Mouse (Mus musculus) frontal cortex, adult 2 months (tissue): Measurements from ENCODE around the gene Nfasc. TPM values are rescaled to one million over a fixed set of nuclear protein-coding genes. Genes with fewer than 3 reads are reported as not detected.

Experiments used
- DNase-seq, 2 experiments: peaks; one replicate each; pipeline ENCODE4 v3.0.0; 2022; ENCODE audit warnings: low spot score in 1 of 2; ENCODE audit errors: extremely low spot score in 1 of 2
- polyA plus RNA-seq: library from polyadenylated mRNA; depleted of rRNA; stranded (reverse); fragments of >200 nt; gene quantifications from 2 replicates; pipeline ENCODE4 v1.2.3, GENCODE M21; 2012

Gene Nfasc
- polyA plus RNA-seq, 1 experiment, result 77.6 TPM

DNA sequence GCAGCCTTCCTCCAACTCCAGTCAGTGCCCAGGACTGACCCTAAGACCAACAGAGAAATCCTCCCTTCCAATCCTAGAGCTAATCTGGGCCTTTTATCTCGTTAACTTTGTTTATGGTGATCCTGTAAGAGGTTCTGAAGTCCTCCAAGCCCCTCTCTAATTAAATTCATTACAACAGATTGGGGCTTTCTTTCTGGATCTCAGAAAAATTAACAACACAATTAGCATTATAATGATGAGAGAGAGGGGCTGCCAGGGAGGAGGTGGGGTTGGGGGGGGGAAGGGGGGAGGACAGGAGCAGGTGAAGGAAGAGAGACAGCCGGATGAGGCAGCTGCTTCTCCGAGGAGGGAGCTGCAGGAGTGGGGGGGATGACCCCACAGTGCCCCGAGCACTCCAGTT, 5.4 kb downstream of the Nfasc start:
- DNase-seq, result no peak

DNA sequence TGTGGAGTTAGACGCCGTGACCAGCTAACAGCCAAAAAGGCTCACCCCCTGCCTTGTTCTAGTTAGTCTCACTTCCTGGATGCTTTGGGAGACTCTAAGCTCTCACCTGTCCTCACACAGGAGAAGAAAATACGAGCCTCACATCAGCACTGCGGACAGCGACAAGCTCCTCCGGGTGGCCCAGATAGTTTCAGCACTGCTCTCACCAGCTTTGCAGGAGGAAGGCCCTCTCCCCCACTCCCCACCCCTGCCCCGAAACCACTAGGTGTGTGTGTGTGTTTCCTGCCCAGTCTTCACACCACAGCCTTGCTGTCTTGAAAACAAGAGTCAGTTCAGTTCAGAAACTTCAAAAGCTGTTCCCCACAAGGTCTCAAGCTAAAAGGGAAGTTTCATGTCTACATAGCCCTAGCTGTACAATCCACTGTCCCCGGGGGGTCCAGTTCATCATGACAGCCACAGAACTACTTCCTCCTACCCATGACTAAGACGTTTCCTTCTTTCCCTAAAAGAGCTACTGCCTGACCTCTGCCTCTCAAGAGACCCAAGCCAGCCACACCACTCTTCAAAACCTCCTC, 7.6 kb downstream of the Nfasc start:
- DNase-seq, result no peak

DNA sequence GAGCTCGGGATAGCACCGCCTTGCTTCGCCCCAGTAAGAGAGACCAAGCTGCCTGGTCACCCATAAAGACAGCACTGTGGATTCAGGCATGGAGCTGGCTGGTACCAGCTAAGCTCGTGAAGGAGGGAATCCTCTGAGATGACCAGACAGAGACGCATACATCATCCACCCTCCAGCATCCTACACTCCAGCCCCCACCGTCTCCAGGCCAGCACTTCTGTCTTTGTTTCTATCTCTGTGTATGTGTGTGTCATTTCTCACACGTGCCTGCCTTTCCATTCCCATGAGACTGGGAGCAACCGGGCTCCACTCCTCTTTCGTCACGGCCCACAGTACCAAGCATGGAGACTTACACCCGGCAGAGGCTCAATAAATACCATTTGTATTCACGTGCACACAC, 9.3 kb downstream of the Nfasc start:
- peak in 1 of 2 experiments; percentile 58 for DNase-seq

DNA sequence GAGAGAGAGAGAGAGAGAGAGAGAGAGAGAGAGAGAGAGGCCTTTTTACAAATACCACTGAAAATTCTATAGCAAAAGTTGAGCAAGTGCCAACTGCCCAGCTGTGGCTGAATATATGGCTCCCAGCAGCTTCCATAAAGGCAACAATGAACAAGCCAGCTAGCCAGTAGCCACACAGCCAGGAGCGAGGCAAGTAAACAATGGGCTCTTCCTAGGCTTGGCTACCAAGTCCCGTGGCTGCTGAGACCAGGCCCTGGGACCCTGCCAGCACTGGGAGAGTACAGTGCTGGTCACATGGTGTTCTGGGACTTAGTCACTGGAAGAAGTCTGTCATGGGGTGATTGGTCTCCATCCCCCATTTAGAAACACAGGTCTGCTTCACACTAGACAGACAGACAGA, 14.0 kb downstream of the Nfasc start:
- peak in 1 of 2 experiments; percentile 69 for DNase-seq

DNA sequence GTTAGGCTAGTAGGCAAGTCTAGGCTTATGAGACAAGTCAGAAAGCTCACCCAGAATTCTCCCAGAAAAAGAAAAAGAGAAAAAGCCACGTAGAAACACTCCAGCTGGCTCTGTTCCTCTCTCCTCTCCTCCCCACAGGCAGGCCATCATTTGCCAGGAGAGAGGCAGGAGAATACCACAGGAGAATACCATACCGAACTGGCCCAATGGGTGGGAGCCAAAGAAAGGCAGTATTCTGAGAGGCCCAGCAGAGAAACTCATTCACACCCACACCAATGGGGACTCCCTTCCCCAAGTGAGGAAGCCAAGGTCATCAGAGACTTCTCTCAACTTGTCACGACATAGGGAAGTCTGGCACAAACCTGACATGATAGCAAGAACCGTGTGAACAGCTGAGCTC, 19.2 kb downstream of the Nfasc start:
- no peak for DNase-seq

DNA sequence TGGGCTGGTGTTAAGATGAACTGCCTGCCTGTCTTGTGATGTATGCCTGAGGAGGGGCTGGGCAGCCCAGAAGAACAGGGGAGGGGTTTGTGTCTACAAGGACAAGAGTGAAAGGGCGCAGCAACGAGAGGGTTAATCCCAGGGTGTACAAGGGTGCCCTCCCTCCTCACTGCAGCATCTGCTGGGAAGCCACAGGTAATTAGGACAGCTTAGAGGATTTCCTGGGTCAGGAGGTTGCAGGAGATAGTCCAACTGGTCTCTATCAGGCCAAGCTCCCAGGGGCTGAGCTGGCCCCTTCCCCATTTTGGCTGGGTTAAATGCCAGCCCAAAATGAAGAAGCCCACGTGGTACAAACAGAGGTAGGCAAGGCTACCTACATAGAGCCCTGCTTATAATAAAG, 20.3 kb downstream of the Nfasc start:
- DNase-seq, result no peak

DNA sequence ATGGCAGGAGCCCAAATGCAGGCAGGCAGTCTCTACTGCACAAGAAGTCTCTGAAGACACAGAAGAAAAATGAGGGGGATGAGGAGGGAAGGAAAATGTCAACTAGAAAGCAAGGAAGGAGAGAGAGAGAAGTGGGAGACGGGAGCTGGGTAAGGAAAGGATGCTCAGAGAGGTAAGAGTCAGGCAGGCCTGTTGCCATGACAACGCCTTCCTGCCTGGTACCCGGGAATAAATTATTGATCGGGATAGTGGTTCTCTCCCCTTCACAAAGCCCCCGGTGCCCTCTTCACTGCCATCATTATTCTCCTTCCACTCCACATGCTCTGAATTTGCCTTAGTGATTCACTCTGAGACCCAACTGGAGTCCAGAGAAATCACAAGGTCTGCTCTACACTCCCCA, 23.4 kb downstream of the Nfasc start:
- DNase-seq, result peak in 1 of 2 experiments; percentile 58

DNA sequence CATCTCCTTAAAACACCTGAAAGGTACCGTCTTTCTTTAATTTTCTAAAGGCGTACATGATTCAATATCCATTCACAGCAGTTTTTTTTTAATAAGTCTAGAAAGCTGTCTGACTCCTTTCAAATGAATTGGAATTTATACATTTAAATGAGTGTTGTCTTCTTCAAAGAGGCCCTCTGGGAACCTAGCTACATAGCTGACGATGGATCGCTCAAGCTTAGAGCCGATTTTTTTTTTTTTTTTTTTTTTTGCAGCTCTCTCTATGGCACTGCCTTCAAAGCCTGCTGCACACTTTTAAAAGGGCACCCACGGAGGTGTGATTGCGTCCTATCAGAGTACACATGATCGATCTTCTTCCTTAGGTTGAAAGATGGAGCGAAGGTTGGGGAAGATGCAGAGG, 26.6 kb downstream of the Nfasc start:
- DNase-seq, result no peak

DNA sequence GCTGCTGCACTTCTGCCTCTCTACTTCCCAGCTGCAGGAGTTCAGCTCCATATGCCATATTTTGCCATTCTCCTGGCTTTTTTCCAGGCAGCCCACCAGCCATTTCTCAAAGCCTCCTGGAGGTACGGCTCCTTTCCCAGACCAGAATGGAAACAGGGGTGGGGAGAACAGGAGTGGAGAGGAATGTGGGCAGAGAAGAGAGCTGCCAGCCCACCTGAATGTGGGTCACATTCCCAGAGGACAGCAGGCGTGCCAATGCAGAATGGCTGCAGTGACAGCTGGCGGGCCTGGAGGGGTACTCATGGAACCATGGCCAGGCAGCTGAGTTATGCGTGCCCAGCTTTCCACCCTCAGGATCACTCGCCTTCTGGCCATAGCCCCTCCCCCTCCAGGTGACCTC, 32.2 kb downstream of the Nfasc start:
- no peak for DNase-seq

DNA sequence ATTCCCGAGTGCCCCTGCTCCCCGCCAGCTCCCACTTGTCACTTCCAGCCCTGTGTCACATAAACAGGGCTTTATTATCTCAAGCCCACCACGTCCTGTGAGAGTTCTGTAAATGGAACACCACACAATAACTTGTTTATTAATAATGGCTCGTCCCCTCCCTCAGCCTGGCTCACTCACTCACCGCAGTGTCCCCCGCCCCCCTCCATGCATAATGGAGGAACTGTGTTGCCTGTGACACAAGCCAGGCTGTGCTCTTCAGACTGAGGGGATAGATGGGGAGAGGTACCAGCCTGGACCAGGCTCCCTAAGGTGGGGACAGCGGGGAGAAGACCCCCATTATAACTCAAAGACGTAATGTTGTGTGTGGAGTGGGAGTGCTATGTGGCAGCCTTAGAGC, 34.3 kb downstream of the Nfasc start:
- no peak for DNase-seq

DNA sequence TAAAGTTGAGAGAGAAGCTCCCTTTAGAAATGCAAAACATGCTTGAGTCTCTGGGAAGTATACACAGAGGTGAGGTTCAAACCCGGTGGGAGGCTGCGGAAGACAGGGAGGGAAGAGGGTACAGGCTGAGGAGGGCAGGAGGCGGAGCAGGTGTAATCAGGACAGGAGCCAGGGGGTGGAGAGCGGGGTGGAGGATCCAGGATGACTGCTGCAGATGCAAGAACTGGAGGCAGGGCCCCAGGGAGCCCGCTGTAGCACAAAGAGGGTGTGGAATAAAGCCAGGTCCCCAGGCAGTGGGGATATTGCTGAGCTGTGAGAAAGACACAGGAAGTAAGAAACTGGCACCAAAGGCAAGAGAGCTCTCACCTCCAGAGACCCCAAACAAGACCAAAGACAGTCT, 38.1 kb downstream of the Nfasc start:
- no peak for DNase-seq

DNA sequence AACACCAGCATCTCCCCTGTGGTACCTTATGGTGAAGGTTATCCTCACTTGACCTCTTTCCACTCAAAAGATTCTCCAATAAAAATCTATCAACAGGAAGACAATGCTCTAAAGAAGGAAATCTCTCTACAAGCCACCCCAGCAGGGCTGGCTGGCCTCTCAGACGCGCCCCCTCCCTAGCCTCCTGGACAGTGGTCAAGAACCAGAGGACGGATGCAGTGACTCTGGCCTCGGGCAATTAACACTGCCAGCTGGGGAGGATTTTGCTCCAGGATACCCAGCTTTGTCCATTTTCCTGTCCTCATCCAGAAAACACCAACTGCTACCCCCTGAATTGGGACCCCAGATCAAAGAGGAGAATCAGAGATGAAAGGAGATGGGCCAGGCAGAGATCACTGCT, 44.7 kb downstream of the Nfasc start:
- no peak for DNase-seq

DNA sequence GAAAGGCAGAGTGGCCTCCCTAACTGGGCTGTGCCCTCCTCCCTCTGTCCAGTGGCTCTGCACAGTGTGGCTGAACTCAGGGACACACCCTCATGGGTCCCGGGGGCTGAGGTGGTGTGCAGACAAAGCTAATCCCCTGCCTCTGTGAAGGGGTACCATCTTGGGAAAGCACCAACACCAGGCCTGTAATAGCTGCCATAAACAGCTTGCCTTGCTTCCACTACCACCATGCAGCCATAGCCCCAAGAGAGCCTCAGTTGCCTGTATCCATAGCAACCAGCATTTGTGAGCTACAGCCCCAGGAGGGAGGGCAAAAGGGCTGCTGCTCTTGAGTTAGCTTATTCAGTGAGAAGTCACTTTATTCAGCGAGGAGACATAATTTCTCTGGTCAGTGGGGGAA, 45.4 kb downstream of the Nfasc start:
- no peak for DNase-seq

DNA sequence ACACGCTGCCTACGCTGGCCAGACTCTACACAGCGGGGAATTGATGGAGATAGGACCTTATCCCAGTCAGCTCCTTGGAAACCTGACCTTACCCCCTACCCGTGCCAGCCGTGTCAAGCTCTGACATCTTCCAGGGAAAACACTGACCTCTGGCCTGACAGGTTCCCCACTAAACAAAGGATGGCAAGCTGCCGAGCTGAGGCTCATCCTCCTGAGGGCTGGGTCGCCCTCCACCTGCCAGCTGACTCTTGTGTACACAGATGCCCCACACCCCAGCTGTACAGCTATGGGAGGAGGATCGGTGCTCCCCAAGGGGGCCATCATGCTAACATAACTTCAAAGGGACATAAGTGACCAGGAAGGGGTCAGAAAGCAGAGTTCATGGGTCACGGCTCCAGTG, 47.6 kb downstream of the Nfasc start:
- no peak for DNase-seq

DNA sequence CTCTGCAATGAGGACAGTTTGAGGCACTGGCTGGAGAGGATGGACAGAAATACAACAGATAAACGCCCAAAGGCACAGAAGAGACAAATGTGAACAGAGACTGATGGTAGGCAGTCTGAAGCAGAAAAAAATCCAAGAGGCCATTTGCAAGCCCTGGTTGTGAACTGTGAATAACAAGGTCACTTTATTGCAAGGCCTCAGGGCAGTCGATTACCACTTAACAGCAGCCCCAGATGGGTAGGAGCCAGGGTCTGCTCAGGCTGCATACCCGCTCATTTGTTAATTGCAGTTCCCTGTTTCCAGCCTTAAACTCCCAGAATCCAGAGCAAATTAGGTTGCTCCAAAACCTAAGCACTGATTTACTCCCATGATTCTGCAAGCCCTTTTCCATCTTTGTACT, 52.4 kb downstream of the Nfasc start:
- no peak for DNase-seq

DNA sequence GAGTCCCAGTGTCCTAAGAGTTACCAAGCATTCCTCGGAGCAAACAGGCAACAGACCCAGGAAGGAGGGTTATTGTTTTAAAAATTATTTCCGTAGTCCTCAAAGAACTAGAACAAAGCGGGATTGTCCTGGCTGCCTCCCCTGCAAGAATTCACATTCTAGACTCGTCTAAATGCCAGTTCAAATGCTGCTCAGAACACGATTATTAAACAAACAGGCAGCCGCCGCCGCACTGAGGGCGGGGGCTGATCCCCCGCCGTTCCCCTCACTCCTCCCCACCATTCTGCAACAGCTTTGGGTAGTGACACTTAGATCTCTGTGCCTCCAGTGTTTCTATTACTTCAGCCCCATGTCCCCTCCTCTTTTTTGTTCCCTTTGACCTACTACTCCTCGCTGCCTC, 62.7 kb downstream of the Nfasc start:
- DNase-seq, result no peak

DNA sequence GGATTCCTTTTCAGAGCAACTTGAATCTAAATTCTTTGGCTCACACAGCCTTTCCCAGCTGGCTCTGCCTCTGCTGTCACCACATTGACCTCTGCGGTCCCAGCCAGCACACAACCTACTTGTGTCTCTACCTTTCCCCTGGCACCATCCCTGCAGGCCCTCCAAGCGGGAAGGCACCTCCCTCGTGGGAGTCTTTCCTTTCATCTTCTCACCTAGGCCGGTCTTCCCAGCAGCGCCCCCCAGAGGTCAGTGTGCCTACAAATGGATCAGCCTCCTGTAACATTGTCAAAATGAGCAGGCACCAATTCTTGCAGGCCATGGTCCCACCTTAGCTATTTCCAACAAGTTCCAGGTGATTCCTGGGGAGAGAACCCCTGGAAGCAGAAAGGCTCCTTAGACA, 63.5 kb downstream of the Nfasc start:
- no peak for DNase-seq

DNA sequence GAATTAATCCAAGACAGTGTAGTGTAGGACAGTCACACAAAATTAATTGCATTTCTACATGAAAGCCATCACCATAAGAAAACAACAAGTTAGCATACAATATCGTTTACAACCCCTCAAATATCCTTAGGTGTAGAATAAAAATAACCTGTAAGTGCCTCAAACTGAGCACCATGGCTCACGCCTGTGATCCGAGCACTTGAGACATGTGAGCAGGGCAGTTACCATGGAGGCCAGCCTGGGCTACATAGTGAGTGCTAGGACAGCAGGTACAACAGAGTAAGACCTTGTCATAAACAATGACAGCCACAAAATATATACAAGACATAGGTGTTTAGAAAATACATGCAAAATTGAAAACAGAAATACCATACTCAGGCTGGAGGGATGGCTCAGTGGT, 68.9 kb downstream of the Nfasc start:
- DNase-seq, result no peak

DNA sequence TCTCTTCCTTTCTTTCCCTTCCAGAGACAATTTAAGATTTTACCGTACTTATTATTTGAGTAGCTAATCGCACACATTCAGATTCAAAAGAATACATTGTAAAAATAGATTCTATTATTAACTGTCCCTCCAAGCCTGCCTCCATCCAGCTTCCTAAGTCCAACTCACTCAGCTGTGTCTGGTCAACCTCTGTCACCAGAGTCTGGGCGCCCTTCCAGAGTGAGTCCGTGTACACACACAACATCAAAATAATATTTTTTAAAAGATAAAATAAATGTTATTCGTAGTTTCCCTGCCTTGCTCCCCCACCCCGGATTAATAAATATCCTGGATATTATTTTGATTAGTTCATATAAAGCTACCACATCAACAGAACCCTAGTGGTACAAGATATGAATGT, 72.4 kb downstream of the Nfasc start:
- DNase-seq, result no peak

DNA sequence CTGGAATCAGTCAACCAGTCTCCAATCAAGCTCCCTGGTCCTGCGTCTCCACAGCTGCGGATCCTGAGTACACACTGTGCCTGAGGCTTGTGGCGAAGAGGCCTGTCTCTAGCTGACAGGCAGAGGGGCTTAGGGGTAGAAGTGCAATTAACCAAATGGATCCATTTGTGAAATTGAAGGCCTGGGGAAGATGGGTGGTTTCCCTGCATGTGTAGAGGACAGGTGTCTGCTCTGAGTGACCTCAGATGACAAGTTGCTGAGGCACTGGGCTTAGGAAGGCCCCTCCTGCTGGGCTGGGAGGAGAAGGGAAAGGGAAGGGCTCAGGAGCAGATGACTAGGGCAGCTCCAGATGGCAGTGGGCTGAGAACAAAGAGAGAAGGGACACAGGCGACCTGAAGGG, 81.2 kb downstream of the Nfasc start:
- DNase-seq, result no peak

DNA sequence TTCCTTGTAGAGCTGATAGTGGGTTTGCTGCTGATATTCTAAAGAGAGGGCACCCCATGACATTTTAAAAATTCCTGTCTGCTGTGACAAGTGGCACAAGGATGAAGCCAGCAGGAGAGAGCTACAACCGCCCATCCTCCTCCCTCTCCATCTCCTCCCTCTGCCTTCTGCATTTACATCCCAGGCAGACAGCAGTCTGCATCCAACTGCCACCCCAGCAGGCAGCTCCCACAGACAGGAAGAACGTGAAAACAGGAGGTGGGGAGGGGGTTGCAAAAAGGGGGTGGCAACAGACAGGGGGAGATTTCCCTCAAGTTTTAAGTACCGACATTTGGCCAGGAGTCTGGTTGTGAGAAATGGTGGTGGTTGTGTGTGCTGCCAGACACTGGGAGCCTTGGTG, 82.0 kb downstream of the Nfasc start:
- peak in 1 of 2 experiments; percentile 68 for DNase-seq

DNA sequence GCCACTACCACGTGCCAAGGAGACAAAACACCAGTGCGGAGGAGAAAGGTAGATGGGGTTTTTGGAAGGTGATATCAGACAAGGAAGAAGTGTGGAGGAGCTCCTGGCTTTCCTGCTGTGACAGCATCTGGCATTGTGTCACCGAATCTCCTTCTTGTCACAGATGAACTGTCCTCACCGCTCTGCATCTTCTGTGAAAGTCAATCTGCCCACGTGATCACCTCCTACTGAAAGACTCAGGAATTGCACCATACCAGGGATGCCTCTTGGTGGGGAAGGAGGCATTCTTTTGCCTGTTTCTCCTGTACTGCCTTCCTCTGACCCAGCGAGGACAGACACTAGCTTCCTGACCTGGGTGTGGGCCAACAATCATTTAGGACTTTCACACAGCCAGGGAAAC, 86.0 kb downstream of the Nfasc start:
- DNase-seq, result peak in 1 of 2 experiments; percentile 75

DNA sequence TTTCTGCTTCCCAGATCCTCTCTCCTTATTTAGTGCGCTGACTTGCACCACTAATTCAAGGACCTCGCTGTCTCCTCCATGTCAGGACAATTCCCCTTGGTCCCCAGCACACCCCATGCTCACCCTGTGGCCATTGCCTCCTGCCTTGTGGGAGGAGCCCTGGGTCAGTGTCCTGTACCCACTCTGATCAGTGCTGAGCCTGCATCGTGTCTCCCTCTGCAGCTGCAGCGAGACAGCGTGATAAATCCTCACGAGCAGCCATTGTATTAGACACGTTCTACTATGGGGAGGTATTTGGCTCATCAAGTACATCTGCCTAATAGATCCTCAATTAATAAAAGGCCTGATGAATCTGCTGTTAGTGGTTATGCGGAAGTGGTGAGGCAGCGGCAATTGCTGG, 86.8 kb downstream of the Nfasc start:
- no peak for DNase-seq
